Mouse (Mus musculus): Measurements from ENCODE around the gene Copg1.

DNA sequence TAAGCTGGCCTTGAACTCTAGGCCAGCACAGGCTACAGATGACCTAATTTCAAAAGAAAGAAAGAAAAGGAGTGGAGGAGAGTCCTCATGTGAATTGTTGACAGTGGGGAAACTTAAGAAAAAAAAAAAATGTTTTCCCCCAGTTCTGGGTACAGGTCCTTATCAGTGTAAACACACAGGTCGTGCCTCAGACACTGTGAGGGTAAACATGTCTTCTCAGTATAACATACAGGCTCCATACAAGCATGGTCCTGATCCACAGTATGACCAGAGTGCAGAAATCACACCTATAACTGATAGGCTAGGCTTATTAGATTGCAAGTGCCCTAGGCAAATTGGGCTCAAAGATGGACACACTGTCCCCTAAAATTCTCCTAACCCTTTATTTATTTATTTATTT, 17.2 kb upstream of the Copg1 start:
- TF ChIP-seq CTCF (conservative IDR thresholded peaks at IDR 0.05; ENCODE audit: insufficient read depth, insufficient read length, low read depth, low read length) (no peak), POLR2A (IDR thresholded peaks at IDR 0.05; ENCODE audit: low read depth, low read length) (no peak)

Data from kidney, adult 2 months (tissue).